Mouse (Mus musculus) megakaryocyte progenitor cell, adult 5-6 weeks (primary cell): ENCODE measurements around the gene Masp1. TPM values are rescaled to one million over a fixed set of nuclear protein-coding genes. Genes with fewer than 3 reads are reported as not detected.
A peak's percentile ranks its signal among the peaks of the same experiment; 100 is the strongest.

ENCODE experiments used
- ATAC-seq: replicated peaks from 2 replicates; pipeline ENCODE4 v1.8.0; 2016; ENCODE audit warnings: mild to moderate bottlenecking, moderate TSS enrichment, inconsistent platforms; ENCODE audit not compliant: poor library complexity
- total RNA-seq, 2 experiments: library from RNA; stranded (forward) in 1 of 2; stranded (reverse) in 1 of 2; fragments of 157-497, 149-512 nt in 1 of 2; fragments of 200-1000 nt in 1 of 2; gene quantifications; 2 replicates each; pipeline versions ENCODE4 v1.2.3 to v1.2.4; 2015 to 2017

Gene Masp1
- total RNA-seq, 2 experiments from 2014 or later: not detected

GRCm38 (mm10) chr16:23515766-23516165 is 4.8 kb downstream of the Masp1 start:
- ATAC-seq: no peak

- no peak for ATAC-seq
Observed at GRCm38 (mm10) chr16:23513401-23513800, 7.2 kb downstream of the Masp1 start.

GRCm38 (mm10) chr16:23511166-23511935 is 9.3 kb downstream of the Masp1 start:
- ATAC-seq: no peak

- peak; percentile 58 for ATAC-seq
Observed at GRCm38 (mm10) chr16:23505904-23506687, 14.5 kb downstream of the Masp1 start.

GRCm38 (mm10) chr16:23504320-23504744 is 16.3 kb downstream of the Masp1 start:
- no peak for ATAC-seq

GRCm38 (mm10) chr16:23503351-23503750 is 17.3 kb downstream of the Masp1 start:
- no peak for ATAC-seq

GRCm38 (mm10) chr16:23502478-23502877 is 18.1 kb downstream of the Masp1 start:
- ATAC-seq: no peak

- ATAC-seq: no peak
Observed at GRCm38 (mm10) chr16:23501288-23501687, 19.3 kb downstream of the Masp1 start.

- peak; percentile 81 for ATAC-seq
Observed at GRCm38 (mm10) chr16:23500558-23500957, 20.1 kb downstream of the Masp1 start.

GRCm38 (mm10) chr16:23498691-23499131 is 21.9 kb downstream of the Masp1 start:
- ATAC-seq: no peak

- no peak for ATAC-seq
Observed at GRCm38 (mm10) chr16:23497881-23498280, 22.7 kb downstream of the Masp1 start.

GRCm38 (mm10) chr16:23497440-23497839 is 23.2 kb downstream of the Masp1 start:
- no peak for ATAC-seq

GRCm38 (mm10) chr16:23496245-23496924 is 24.2 kb downstream of the Masp1 start:
- no peak for ATAC-seq

GRCm38 (mm10) chr16:23492783-23493182 is 27.8 kb downstream of the Masp1 start:
- no peak for ATAC-seq

GRCm38 (mm10) chr16:23483292-23483691 is 37.3 kb downstream of the Masp1 start:
- no peak for ATAC-seq

GRCm38 (mm10) chr16:23482846-23483245 is 37.8 kb downstream of the Masp1 start:
- ATAC-seq: no peak

GRCm38 (mm10) chr16:23482218-23482617 is 38.4 kb downstream of the Masp1 start:
- no peak for ATAC-seq

GRCm38 (mm10) chr16:23479872-23480603 is 40.6 kb downstream of the Masp1 start:
- ATAC-seq: no peak

GRCm38 (mm10) chr16:23476598-23476997 is 44.0 kb downstream of the Masp1 start:
- ATAC-seq: no peak

- ATAC-seq: no peak
Observed at GRCm38 (mm10) chr16:23475651-23476050, 45.0 kb downstream of the Masp1 start.

- ATAC-seq: no peak
Observed at GRCm38 (mm10) chr16:23472046-23472445, 48.6 kb downstream of the Masp1 start.
